Mouse (Mus musculus): ENCODE measurements around the gene Mospd3.
A peak's percentile ranks its signal among the peaks of the same experiment; 100 is the strongest.

The Mospd3 gene

GRCm38 (mm10) chr5:137582702-137583101 is 18.2 kb downstream of the Mospd3 start:
- no peak for DNase-seq (ENCODE audit: low spot score in 2 of 2)

DNA sequence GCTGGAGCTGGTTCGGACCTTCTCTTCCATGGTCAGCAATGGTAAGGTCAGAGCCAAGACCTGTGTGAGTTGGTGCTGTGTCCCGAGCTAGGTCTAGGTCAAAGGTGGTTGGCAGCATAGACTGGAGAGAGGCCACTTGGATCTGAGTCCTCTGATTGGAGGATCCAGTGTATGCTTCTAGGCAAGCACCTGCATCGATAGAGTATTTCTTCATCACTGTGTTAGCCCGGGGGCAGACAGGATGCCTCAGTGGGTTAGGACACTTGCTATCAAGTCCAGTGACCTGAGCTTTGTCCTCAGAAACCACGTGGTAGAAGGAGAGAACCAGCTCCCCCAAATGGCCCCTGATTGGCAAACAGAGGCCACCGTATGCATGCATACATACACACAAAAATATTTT is 20.6 kb downstream of the Mospd3 start:
- no peak for DNase-seq (ENCODE audit: low spot score in 2 of 2)

DNA sequence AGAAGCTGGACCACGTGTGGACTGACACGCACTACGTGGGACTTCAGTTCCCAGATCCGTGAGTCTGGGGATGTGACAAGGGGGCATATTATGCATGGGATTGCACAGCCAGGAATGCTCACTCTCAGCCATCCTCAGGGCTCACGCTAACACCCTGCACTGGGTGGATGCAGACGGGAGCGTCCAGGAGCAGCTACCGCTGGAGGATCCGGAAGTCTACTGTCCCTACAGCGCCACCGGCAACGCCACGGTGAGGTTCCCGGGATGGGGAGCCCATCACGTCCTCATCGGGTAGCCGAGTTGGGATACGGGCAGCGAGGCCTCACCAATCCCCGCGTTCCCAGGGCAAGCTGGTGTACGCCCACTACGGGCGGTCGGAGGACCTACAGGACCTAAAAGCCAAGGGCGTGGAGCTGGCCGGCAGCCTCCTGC is 26.4 kb downstream of the Mospd3 start:
- DNase-seq (ENCODE audit: low spot score in 2 of 2), result peak in 1 of 2 experiments; percentile 39

DNA sequence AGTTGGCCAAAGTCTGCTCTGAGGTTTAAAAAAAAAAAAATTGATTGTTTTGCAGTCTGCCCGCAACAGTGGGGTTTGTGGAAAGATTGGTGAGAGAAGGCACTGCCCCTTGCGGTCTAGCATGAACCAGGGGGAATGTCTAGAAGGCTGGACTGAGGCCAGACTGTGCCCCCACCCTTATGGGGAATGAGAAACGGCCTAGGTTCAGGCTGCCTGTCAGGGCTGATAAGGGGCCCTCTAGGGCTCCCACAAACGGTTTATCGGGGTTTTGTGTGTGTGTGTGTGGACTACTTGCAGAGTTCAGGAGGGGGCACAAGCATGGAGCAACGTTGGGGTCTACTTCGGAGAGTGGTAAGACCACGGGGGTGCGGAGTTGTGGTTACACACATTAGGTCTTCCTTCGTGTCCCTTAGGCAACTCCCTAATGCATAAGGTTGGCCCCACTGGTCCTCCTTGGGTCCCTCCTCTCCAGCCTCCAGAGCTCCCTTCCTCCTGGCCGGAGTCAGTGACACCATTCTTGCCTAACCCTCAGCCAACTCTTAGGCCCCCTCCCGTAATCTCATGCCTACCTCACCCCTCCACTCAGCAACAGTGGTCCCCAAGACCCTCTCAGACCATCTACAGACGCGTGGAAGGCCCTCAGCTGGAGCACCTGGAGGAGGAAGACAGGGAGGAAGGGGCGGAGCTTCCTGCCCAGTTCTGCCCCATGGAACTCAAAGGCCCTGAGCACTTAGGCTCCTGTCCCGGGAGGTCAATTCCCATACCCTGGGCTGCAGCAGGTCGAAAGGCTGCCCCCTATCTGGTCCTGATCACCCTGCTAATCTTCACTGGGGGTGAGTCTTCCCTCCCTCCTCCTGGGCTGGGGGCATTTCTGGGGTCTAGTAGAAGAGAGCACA is 29.9 kb downstream of the Mospd3 start:
- no peak for DNase-seq (ENCODE audit: low spot score in 2 of 2)

- DNase-seq (ENCODE audit: low spot score in 2 of 2), result no peak
Measured at GRCm38 (mm10) chr5:137570181-137570580, 30.7 kb downstream of the Mospd3 start.

DNA sequence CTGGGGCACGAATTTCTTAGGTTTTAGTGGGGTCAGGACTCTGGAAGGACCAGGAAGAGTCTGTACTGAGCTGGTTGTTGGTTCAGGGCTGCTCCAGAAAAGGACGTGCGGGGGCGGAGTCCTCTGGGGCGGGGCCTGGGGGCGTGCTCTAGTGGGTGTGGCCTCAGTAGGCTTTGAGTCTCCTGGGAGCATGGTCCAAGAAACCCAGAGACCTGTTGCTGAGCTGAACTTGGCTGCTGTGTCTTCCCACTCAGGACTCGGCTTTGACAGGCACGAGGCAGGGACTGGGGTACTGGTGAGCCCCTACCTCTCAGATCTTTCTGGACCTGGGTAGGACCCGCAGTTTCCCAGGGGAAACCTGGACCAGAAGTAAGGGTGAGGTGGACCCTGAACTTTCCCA is 31.2 kb downstream of the Mospd3 start, which contains the start of gene Tfr2:
Gene Tfr2 (plus strand): TSS at position 176 of the 400 bp plus-strand sequence.
- DNase-seq (ENCODE audit: low spot score in 2 of 2), result peak; percentile 28 to 56

- DNase-seq (ENCODE audit: low spot score in 2 of 2), result no peak
Measured at GRCm38 (mm10) chr5:137569031-137569430, 31.8 kb downstream of the Mospd3 start.

DNA sequence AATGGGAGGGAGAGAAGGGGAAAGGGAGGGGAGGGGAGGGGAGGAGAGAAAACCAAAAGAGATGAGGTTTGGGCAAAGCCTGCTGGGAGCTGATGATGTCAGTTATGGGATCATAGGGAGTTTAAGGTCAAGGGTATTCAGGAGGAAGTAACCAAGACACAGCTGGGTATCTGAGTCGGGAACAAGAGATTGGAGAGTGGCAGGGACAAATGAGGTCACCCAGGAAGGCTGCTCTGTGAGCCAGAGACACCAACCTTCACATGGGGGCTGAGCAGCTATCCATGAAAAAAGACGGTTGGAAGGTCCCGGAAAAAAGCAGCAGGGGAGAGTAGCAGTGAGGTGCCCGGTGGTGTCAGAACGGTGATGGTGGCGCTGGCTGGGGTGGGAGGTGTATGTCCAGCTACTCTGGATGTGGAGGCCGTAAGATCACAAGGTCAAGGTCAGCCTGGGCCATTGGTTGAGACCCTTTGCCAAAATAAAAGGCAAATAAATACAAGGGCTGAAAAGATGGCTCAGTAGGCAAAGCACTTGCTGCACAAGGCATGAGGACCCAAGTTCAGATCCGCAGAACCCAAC is 32.5 kb downstream of the Mospd3 start:
- DNase-seq (ENCODE audit: low spot score in 2 of 2), result no peak

GRCm38 (mm10) chr5:137566416-137566815 is 34.4 kb downstream of the Mospd3 start:
- no peak for DNase-seq (ENCODE audit: low spot score in 2 of 2)

DNA sequence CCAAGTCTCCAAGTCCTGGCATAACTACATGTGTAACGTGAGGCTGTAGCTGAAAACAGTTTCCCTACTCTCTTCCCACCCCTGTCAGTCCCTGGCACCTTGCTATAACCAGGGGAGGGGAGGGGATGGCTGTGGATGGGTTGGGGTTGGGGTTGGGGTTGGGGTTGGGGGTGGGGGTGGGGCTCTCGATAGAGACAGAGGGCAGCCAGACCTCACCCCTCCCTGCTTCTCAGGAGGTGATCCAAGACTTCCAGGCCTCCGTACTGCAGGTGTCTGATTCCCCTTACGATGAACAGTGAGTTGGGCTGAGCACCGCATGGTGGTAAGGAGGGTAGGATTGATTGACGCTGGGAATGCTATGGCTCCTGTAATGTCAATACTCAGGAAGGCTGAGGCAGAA is 35.1 kb downstream of the Mospd3 start:
- DNase-seq (ENCODE audit: low spot score in 2 of 2), result no peak

GRCm38 (mm10) chr5:137562965-137563364 is 37.9 kb downstream of the Mospd3 start:
- DNase-seq (ENCODE audit: low spot score in 2 of 2), result no peak

- DNase-seq (ENCODE audit: low spot score in 2 of 2), result no peak
Measured at GRCm38 (mm10) chr5:137561556-137561955, 39.3 kb downstream of the Mospd3 start.

GRCm38 (mm10) chr5:137553898-137554297 is 47.0 kb downstream of the Mospd3 start:
- no peak for DNase-seq (ENCODE audit: low spot score in 2 of 2)

DNA sequence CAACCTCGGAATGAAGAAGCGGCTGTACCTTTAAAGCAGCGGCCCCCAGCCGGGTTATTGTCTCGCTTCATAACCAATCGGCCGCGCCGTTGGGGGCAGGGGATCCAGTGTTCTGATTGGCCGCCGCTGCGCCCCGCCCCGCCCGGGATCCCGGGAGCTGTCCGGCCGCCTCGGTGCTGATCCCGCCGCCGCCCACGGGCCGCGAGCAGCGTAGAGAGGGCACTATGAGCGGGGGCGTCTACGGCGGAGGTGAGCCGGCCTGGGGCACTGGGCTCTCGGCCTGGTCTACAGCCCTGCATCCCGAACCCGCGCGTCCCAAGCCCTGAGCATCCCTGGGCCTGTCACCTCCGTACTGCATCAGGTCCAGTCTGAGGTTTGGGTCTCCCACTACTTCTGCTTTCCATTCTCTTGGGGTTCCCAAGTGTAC is 47.4 kb downstream of the Mospd3 start, which contains the start of gene Actl6b:
Gene Actl6b (plus strand): TSS at position 107 of the 427 bp plus-strand sequence.
- DNase-seq (ENCODE audit: low spot score in 2 of 2), result peak in 1 of 2 experiments; percentile 53

DNA sequence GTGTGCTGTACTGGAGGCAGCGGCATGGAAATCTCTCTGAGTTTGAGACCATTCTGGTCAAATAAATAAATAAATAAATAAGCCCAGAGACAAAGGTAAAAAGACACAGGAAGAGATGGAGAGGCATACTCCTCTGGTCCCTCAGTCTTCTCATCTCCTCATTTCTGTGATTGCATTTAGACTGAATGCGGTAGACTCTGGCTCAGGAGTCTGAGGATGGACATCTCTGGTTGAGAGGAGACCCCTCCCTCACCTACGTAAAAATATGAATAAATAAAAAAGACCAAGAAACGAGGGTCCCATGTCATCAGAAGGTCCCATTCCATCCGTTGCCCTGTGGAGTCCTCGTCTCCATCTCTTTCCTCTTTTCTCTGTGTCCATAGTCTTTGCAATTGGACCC is 47.9 kb downstream of the Mospd3 start:
- DNase-seq (ENCODE audit: low spot score in 2 of 2), result no peak

GRCm38 (mm10) chr5:137551119-137551518 is 49.7 kb downstream of the Mospd3 start:
- no peak for DNase-seq (ENCODE audit: low spot score in 2 of 2)

DNA sequence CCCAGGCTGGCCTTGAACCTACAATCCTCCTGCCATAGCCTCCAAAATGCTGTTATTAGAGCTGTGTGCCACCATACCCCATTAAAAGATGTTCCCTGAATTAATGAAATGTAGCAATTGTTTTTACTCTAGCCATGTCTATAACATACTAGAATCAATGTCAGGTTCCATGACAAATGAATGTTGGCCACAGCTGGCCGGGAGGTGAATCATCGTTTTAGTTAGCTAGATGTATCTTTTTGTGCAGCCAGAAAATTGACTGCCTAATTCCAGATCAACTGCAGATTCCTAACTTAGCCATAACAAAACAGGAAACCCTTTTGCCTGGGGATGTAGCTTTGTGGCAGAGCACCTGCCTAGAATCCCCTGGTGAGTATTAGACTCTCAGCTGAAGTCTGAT is 51.0 kb downstream of the Mospd3 start:
- no peak for DNase-seq (ENCODE audit: low spot score in 2 of 2)

All from urinary bladder, postnatal 36 days (tissue).